In genomic region chr8:91051037-91051436, GRCm38 (mm10) we compare ENCODE assay signal across 9 mouse cellular contexts. TPM values are rescaled to one million over a fixed set of nuclear protein-coding genes. Genes with fewer than 3 reads are reported as not detected.
DNase-seq lines count a peak whose midpoint lies in the region; ATAC-seq and TF ChIP-seq lines count a peak whose summit lies in the region.
"Had no signal": no experiment of that assay in that cellular context is flagged by ENCODE, and none has a peak within 500 bp of the region (broad histone marks: within the 10 kb centered on the region; RNA-seq: fewer than 3 reads in every experiment).

No protein-coding gene starts in this region.

- no peak for TF ChIP-seq POLR2A in MEL (IDR thresholded peaks at IDR 0.05; ENCODE audit: control insufficient read depth in 1 of 2, insufficient read depth in 1 of 2, low read depth in 1 of 2, low read length in 2 of 2, poor library complexity in 1 of 2)

- no peak overlapping the region for H3K27ac ChIP-seq in MEL (ENCODE audit: control insufficient read depth, low read depth, low read length)
- H3K27ac ChIP-seq in heart, embryonic 13.5 days (replicated peaks): peak overlapping the region; percentile 51; the same call in 1 of the 2 replicates
- H3K27ac ChIP-seq in lung, postnatal 0 days (ENCODE audit: low read length): no peak overlapping the region
- H3K27ac ChIP-seq: midbrain, embryonic 12.5 days had no signal

- H3K4me3 ChIP-seq in MEL (ENCODE audit: control insufficient read depth in 1 of 2, insufficient read depth in 1 of 2, low read depth in 2 of 2, low read length in 2 of 2): no peak overlapping the region
- no peak overlapping the region for H3K4me3 ChIP-seq in heart, embryonic 13.5 days
- no peak overlapping the region for H3K4me3 ChIP-seq in lung, postnatal 0 days (ENCODE audit: low read depth, low read length)
- H3K4me3 ChIP-seq: midbrain, embryonic 12.5 days had no signal

- peak; percentile 21 to 40; a peak in 1 of 4 replicates for TF ChIP-seq EP300 in MEL (IDR thresholded peaks at IDR 0.05; ENCODE audit: low read depth in 1 of 2, low read length in 2 of 2)
- no peak for TF ChIP-seq EP300 in lung, postnatal 0 days (IDR thresholded peaks at IDR 0.05)

- TF ChIP-seq RAD21 in MEL (IDR thresholded peaks at IDR 0.05; ENCODE audit: low read depth, low read length): no peak

- H3K4me1 ChIP-seq in MEL (ENCODE audit: control insufficient read depth in 1 of 2, insufficient read depth in 2 of 2, low read length in 2 of 2): peaks cover 0 to 4% of the 10 kb centered on the region in 2 experiments; a peak in 1 of 4 replicates
- H3K4me1 ChIP-seq in heart, embryonic 13.5 days: peaks cover 8% of the 10 kb centered on the region
- H3K4me1 ChIP-seq in lung, postnatal 0 days (ENCODE audit: insufficient read depth, low read depth, low read length): no peaks in the 10 kb centered on the region
- H3K4me1 ChIP-seq: midbrain, embryonic 12.5 days had no signal

- H3K9ac ChIP-seq in MEL (ENCODE audit: control insufficient read depth, low read depth, low read length, poor library complexity, severe bottlenecking): no peak overlapping the region
- H3K9ac ChIP-seq in heart, embryonic 13.5 days: no peak overlapping the region
- H3K9ac ChIP-seq in lung, postnatal 0 days (replicated peaks; ENCODE audit: low read depth): no peak overlapping the region
- H3K9ac ChIP-seq: midbrain, embryonic 12.5 days had no signal

- ATAC-seq in common myeloid progenitor, adult 5-6 weeks (replicated peaks; ENCODE audit: low read depth, poor library complexity, severe bottlenecking): peak; percentile 89
- ATAC-seq in heart, embryonic 13.5 days (ENCODE audit: extremely low read depth, insufficient number of reproducible peaks, low FRiP score, low TSS enrichment): no peak
- ATAC-seq in lung, postnatal 0 days: no peak
- ATAC-seq in CD4-positive, CD25-positive, alpha-beta regulatory T cell, adult 4 months: no peak

- DNase-seq in MEL (ENCODE audit: low read depth, low spot score): peak; percentile 85
- peak; percentile 63 for DNase-seq in adipocyte (ENCODE audit: low spot score)
- DNase-seq in layer of hippocampus, adult 11-12 months (ENCODE audit: low spot score): peak; percentile 79
- peak; percentile 70 for DNase-seq in lung, postnatal 0 days (ENCODE audit: low spot score)
- DNase-seq in right cerebral cortex, postnatal 14 days: peak; percentile 87

- H3K9me3 ChIP-seq in MEL (replicated peaks; ENCODE audit: insufficient read depth, low read length): no peaks in the 10 kb centered on the region
- H3K9me3 ChIP-seq in heart, embryonic 13.5 days: no peaks in the 10 kb centered on the region
- H3K9me3 ChIP-seq in lung, postnatal 0 days (ENCODE audit: low read length): no peaks in the 10 kb centered on the region
- H3K9me3 ChIP-seq: midbrain, embryonic 12.5 days had no signal

- H3K4me2 ChIP-seq in heart, embryonic 13.5 days: no peak overlapping the region
- H3K4me2 ChIP-seq in lung, postnatal 0 days (replicated peaks; ENCODE audit: low read depth, low read length): no peak overlapping the region
- H3K4me2 ChIP-seq: midbrain, embryonic 12.5 days had no signal

- WGBS in heart, embryonic 13.5 days: 22% methylated on average over 8 of the region's 8 CpGs
- WGBS in lung, postnatal 0 days: 7% methylated on average over 8 of the region's 8 CpGs

- TF ChIP-seq CTCF in MEL (IDR thresholded peaks at IDR 0.05 in 2 of 3, conservative IDR thresholded peaks at IDR 0.05 in 1 of 3; ENCODE audit: control insufficient read depth in 1 of 3, insufficient read depth in 1 of 3, low read depth in 2 of 3, low read length in 3 of 3, poor library complexity in 1 of 3, severe bottlenecking in 1 of 3): no peak
- TF ChIP-seq CTCF in lung, postnatal 0 days (IDR thresholded peaks at IDR 0.05): no peak

- no peaks in the 10 kb centered on the region for H3K27me3 ChIP-seq in MEL (ENCODE audit: control insufficient read depth in 1 of 2, insufficient read depth in 2 of 2, low read length in 2 of 2)
- H3K27me3 ChIP-seq in heart, embryonic 13.5 days (replicated peaks): no peaks in the 10 kb centered on the region
- H3K27me3 ChIP-seq in lung, postnatal 0 days (replicated peaks; ENCODE audit: insufficient read depth, low read length): no peaks in the 10 kb centered on the region
- H3K27me3 ChIP-seq: midbrain, embryonic 12.5 days had no signal

- no peaks in the 10 kb centered on the region for H3K79me2 ChIP-seq in MEL (ENCODE audit: control insufficient read depth, insufficient read depth, low read length, poor library complexity)

- peaks cover 4 to 7% of the 10 kb centered on the region in 2 experiments for H3K36me3 ChIP-seq in MEL (ENCODE audit: control insufficient read depth in 1 of 2, insufficient read depth in 2 of 2, low read length in 2 of 2)
- H3K36me3 ChIP-seq in heart, embryonic 13.5 days: peaks cover 69% of the 10 kb centered on the region
- peaks cover 8% of the 10 kb centered on the region; the same call in 1 of the 2 replicates for H3K36me3 ChIP-seq in lung, postnatal 0 days (ENCODE audit: insufficient read depth, low read length)

TF ChIP-seq in MEL, 35 proteins besides CTCF, POLR2A, EP300 and RAD21:
- no peak for TF ChIP-seq CHD1 (IDR thresholded peaks at IDR 0.05; ENCODE audit: low read depth, low read length)
- TF ChIP-seq ETS1 (IDR thresholded peaks at IDR 0.05; ENCODE audit: low read depth, low read length): no peak
- no peak for TF ChIP-seq SMC3 (IDR thresholded peaks at IDR 0.05; ENCODE audit: low read depth, low read length)
- no peak for TF ChIP-seq MAFK (IDR thresholded peaks at IDR 0.05; ENCODE audit: borderline replicate concordance, low read depth, low read length)
- no peak for TF ChIP-seq TCF12 (IDR thresholded peaks at IDR 0.05; ENCODE audit: low read depth, low read length)
- TF ChIP-seq ZMIZ1 (IDR thresholded peaks at IDR 0.05; ENCODE audit: low read depth, low read length): no peak
- no peak for TF ChIP-seq CHD2 (IDR thresholded peaks at IDR 0.05; ENCODE audit: low read length)
- no peak for TF ChIP-seq POLR2AphosphoS5 (IDR thresholded peaks at IDR 0.05; ENCODE audit: borderline replicate concordance, low read depth, low read length)

RNA-seq across cellular contexts. Expression of gene Rbl2, which starts 18.8 kb away (rescaled TPM):
- total RNA-seq in MEL (2012; rRNA removed): 2.9 and 4.0 TPM in 2 replicates
- polyA plus RNA-seq in MEL (2012; ENCODE audit: insufficient read depth in 1 of 2, insufficient read length in 2 of 2, low read depth in 1 of 2, low replicate concordance in 2 of 2, missing spikeins in 1 of 2): 1 to 10 TPM in 1 of 2 experiments, not detected in 1; 8.4 TPM
- 68.4 and 74.4 TPM in 2 replicates for total RNA-seq in common myeloid progenitor, adult 5-6 weeks (2017)
- 14.3 and 14.4 TPM in 2 replicates for polyA plus RNA-seq in heart, embryonic 13.5 days (2015; fragmentation: Nextera tagmentation; extraction: Ambion mirVana)
- polyA plus RNA-seq in lung, postnatal 0 days (2015; fragmentation: Nextera tagmentation; extraction: Ambion mirVana): 13.7 and 13.8 TPM in 2 replicates
- 10 to 100 TPM; 65.5 to 74.2 TPM for polyA plus RNA-seq in CD4-positive, CD25-positive, alpha-beta regulatory T cell, adult 4 months (2017; shearing (Covaris generic))
